Mouse (Mus musculus): Measurements from ENCODE around the gene Ankrd17. TPM values are rescaled to one million over a fixed set of nuclear protein-coding genes. Genes with fewer than 3 reads are reported as not detected.

The Ankrd17 gene
- polyA plus RNA-seq, 1 experiment from 2014 or later = 32.3 TPM

DNA sequence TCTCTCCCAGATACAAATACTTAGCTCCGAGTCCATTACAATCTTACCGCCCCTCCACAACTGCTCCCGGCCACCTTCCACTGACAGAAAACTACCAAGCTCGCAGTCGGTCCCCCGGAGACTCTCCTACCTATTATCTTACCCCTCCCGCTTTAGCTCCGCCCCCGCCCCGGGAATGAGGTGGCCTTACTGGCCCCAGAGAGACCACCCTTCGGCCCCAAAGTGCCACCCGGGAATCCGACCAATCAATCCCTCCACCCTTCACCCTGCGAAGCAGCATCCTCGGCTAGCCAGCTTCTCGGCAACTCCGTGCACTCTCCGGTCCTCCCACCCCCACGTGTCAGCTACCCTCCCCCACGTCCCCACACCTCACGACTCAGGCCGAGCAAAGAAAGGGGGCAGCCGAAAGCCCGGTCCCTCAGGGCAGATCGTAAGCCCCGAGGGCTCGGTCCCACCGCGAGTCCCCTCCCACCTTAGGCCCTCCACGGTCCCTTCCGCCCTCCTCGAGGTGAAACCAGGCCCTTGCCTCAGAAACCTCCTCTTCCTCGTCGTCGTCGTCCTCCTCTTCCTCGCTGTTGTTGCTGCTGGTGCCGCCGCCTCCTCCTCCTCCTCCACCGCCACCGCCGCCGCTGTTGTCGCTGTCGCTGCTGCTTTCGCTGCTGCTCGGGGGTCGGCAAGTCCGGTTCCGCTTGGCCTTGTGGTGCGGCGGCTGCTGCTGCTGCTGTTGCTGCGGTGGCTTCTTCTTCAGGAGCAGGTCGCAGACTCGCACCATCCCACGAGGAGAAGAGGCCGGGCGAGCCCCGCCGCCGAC lies 1.0 kb downstream of the Ankrd17 start:
- Histone ChIP-seq H3K36me3 (no peaks in the 10 kb centered on the region), H3K9me3 (replicated peaks) (no peaks in the 10 kb centered on the region), H3K27me3 (no peaks in the 10 kb centered on the region), H3K27ac (peak overlapping the region; percentile 99), H3K4me3 (peak overlapping the region; percentile 97), H3K9ac (peak overlapping the region; percentile 97), H3K4me1 (peaks cover 20% of the 10 kb centered on the region), H3K4me2 (replicated peaks) (peak overlapping the region; percentile 73)
- ATAC-seq (ENCODE audit: low FRiP score) = peak; percentile 26
- 0% methylated on average over 50 of the region's 61 CpGs for WGBS

DNA sequence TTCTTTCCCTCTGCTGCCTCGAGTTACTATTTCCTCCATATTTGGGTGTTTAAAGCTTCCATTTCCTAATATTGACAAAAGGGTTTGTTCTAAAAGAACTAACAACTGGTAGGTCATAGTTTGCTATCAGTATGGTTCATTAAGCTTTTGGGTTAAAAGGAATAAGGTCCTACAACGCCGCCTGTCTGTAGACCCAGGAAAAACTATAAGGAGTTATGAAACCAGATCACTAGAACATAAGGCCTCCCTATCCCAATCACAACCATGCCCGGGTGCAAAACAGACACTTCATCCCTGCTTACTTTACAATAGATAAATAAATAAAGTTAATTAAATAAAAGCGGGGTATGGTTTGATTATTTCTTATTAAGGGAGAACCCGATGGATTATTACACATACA lies 1.9 kb downstream of the Ankrd17 start:
- 0 out of 2 replicates have a peak, but pooled peaks cover 6% of the 10 kb centered on the region for H3K36me3 ChIP-seq
- H3K27ac ChIP-seq = no peak overlapping the region

DNA sequence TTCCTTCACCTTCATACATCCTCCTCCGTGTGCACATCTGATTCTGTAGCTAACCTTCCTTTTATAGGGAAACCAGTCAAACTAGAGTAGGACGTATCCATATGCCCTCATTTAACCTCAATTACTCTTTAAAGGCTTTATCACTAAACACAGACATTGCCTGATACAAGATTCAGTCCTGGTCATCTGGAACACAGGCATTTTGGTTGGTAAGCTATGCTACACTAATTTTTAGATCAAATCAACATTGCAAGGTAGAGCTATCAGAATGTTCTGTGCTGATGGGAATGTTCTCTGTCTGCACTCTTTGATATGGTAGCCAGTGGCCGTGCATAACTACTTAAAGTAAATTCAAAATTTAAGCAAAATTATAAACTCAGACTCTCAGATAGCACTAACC lies 10.6 kb downstream of the Ankrd17 start:
- peaks cover 3% of the 10 kb centered on the region; the same call in 1 of the 2 replicates for H3K4me1 ChIP-seq
- H3K27ac ChIP-seq = no peak overlapping the region
- no peaks in the 10 kb centered on the region for H3K9me3 ChIP-seq (replicated peaks)
- H3K36me3 ChIP-seq = 0 out of 2 replicates have a peak, but pooled peaks cover 6% of the 10 kb centered on the region
- H3K4me3 ChIP-seq = no peak overlapping the region
- H3K9ac ChIP-seq = no peak overlapping the region
- no peak overlapping the region for H3K4me2 ChIP-seq (replicated peaks)
- WGBS = 95% methylated on average over 3 of the region's 3 CpGs
- no peaks in the 10 kb centered on the region for H3K27me3 ChIP-seq
- ATAC-seq (ENCODE audit: low FRiP score) = no peak

More for the DNA sequence above, 1.9 kb downstream of the Ankrd17 start:
- Histone ChIP-seq H3K27me3 (no peaks in the 10 kb centered on the region), H3K4me2 (replicated peaks) (peak overlapping the region; percentile 73), H3K9me3 (replicated peaks) (no peaks in the 10 kb centered on the region), H3K4me3 (peak overlapping the region; percentile 97), H3K4me1 (peaks cover 20% of the 10 kb centered on the region), H3K9ac (peak overlapping the region; percentile 97)
- ATAC-seq (ENCODE audit: low FRiP score) = no peak
- 6% methylated on average over 6 of the region's 6 CpGs for WGBS

DNA sequence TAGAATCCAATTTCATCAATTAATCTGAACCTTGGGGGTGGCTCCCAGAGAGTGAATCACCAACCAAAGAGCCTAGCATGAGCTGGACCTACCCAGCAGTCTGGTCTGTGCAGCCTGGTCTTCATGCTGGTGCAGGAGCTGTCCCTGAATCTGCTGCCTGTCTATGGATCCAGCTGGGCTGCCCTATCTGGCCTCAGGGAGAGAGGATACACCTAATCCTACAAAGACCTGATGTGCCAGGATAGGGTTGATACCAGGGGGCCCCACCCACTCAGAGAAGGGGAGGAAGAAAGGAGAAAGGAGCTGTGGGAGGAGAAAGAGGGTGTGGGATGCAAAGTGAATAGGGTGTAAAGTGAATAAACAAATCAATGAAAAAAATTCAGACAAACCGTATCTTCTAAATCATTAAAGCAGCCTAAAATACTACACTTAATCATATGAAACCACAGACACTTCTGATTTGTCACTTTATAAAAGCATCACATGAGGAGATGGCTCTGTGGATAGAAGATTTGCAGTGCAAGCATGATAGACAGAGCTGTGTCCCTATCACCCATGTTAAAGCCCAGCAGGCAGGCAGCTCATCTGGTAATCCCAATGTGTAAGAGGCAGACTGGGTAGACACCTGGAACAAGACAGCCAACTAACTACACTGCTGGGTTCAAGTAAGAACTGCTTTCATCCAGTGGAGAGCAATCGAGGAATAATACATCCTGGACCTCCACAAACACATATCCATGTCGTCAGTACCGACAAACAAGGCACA lies 12.6 kb downstream of the Ankrd17 start:
- WGBS = 92% methylated on average over 4 of the region's 4 CpGs
- H3K27ac ChIP-seq = no peak overlapping the region

DNA sequence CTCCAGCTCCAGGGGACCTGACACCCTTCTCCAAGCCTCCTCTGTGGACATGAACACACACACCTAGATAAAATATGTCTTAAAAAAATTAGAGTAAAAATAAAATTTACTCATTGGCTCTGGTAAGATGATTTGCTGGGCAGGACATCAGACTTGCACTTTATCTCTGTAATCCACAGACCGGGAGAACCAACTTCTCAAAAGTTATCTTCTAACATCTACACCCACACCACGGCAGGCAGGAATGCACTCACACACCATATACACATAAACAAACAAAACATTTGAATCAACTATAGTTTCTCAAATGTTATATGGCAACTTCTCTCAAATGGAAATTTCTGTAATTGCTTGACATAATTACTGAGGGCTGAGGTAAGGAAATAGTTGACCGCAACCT lies 19.5 kb downstream of the Ankrd17 start:
- no peak overlapping the region for H3K9ac ChIP-seq
- WGBS = 97% methylated on average over 3 of the region's 3 CpGs
- ATAC-seq (ENCODE audit: low FRiP score) = no peak
- H3K9me3 ChIP-seq (replicated peaks) = no peaks in the 10 kb centered on the region
- no peaks in the 10 kb centered on the region for H3K27me3 ChIP-seq
- H3K4me2 ChIP-seq (replicated peaks) = no peak overlapping the region
- H3K4me3 ChIP-seq = no peak overlapping the region
- no peaks in the 10 kb centered on the region for H3K4me1 ChIP-seq
- no peaks in the 10 kb centered on the region for H3K36me3 ChIP-seq
- H3K27ac ChIP-seq = no peak overlapping the region

More for the DNA sequence above, 12.6 kb downstream of the Ankrd17 start:
- Histone ChIP-seq H3K9ac (no peak overlapping the region), H3K9me3 (replicated peaks) (no peaks in the 10 kb centered on the region), H3K36me3 (no peaks in the 10 kb centered on the region), H3K27me3 (no peaks in the 10 kb centered on the region), H3K4me2 (replicated peaks) (no peak overlapping the region), H3K4me1 (peaks cover 3% of the 10 kb centered on the region; the same call in 1 of the 2 replicates), H3K4me3 (no peak overlapping the region)
- ATAC-seq (ENCODE audit: low FRiP score) = no peak

DNA sequence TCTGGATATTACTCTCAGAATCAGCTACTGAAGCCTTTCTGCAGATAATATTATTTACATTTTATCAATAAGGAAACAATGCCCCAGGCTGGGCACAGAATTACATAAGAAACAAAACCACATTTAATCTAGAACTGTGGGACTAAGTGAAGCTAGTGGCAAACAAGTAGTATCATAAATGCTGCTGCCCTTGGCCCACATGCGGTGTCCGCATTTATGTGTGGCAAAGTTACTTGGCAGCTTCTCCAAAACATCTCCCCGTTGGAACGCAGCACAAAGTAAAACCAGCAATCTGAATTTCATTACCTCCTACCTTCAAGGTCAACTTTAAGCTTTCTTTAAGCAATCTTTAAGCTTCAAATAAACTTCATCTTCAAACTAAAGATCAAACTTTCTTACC lies 25.5 kb downstream of the Ankrd17 start:
- H3K4me1 ChIP-seq = peaks cover 11% of the 10 kb centered on the region
- no peak overlapping the region for H3K27ac ChIP-seq
- 76% methylated on average over 4 of the region's 4 CpGs for WGBS
- no peak for ATAC-seq (ENCODE audit: low FRiP score)
- H3K4me3 ChIP-seq = no peak overlapping the region
- no peak overlapping the region for H3K4me2 ChIP-seq (replicated peaks)
- H3K36me3 ChIP-seq = no peaks in the 10 kb centered on the region
- no peak overlapping the region for H3K9ac ChIP-seq
- H3K27me3 ChIP-seq = no peaks in the 10 kb centered on the region
- no peaks in the 10 kb centered on the region for H3K9me3 ChIP-seq (replicated peaks)

DNA sequence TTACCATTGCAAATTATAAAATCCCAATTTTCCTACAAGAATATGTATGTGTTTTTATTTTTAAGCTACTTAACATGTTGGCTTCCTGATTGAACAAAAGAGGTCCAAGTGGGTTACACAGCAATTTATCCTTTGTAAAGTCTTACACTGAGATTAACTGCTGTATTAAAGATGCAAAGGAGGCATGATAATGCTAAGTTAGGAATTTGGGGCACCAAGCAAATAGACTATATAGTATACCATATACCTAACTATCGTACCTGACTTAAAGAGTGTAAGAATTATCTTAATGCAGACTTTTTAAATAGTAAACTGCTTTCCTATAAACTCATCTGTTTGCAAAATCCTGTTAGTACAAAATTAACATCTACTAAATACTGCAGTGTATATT lies 26.4 kb downstream of the Ankrd17 start:
- no peak overlapping the region for H3K4me3 ChIP-seq
- no peaks in the 10 kb centered on the region for H3K27me3 ChIP-seq
- H3K36me3 ChIP-seq = no peaks in the 10 kb centered on the region
- H3K27ac ChIP-seq = peak overlapping the region; percentile 76; the same call in 1 of the 2 replicates
- H3K9ac ChIP-seq = no peak overlapping the region
- no peaks in the 10 kb centered on the region for H3K9me3 ChIP-seq (replicated peaks)
- H3K4me1 ChIP-seq = peaks cover 11% of the 10 kb centered on the region
- H3K4me2 ChIP-seq (replicated peaks) = peak overlapping the region; percentile 50
- 92% methylated on average over 1 of the region's 1 CpGs for WGBS
- peak; percentile 24; the same call in 1 of the 2 replicates for ATAC-seq (ENCODE audit: low FRiP score)

DNA sequence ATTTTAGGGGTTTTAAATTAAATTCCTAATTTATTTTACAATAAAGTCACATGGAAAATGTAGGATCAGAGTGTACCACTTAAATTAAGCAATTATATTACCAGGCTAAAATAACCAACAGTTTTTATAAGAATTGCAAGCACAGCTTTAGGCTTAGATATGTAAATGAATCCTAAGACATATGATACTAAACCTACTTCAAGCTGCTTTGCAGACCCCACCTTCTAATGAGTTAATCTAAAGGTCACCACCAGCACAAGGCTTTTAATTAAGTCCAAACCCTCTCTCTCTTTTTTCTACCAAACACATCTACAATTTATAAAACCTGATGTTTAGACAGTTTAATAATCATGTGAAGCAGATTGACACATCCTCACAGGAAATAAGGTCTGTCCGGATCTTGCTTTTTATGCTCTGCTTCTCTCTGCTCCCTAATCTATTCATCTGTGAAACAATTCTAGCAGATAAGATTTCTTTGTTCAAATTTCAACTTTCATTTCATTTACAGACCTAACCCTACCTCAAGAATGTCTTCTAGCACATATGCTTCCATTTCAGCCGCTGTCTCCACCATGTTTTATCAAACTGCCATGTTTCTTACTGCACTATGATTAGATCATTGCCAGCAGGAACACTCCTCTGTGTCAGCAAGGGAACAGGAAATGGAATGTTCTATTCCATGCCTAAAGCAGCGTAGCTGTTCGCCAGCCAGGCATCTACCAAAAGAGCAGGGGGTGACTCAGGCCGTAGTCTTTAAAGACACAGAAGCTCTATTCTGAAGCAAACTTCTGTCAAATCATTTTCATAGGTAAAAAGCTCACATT lies 27.0 kb downstream of the Ankrd17 start:
- no peaks in the 10 kb centered on the region for H3K9me3 ChIP-seq (replicated peaks)
- H3K36me3 ChIP-seq = no peaks in the 10 kb centered on the region
- H3K4me1 ChIP-seq = peaks cover 11% of the 10 kb centered on the region
- H3K4me3 ChIP-seq = peak overlapping the region; percentile 34
- H3K9ac ChIP-seq = 0 out of 2 replicates have a peak overlapping the region, but pooled peaks have one; percentile 35
- WGBS = 19% methylated on average over 5 of the region's 5 CpGs
- H3K4me2 ChIP-seq (replicated peaks) = peak overlapping the region; percentile 50
- peak; percentile 91 for ATAC-seq (ENCODE audit: low FRiP score)
- no peaks in the 10 kb centered on the region for H3K27me3 ChIP-seq
- H3K27ac ChIP-seq = peak overlapping the region; percentile 76

DNA sequence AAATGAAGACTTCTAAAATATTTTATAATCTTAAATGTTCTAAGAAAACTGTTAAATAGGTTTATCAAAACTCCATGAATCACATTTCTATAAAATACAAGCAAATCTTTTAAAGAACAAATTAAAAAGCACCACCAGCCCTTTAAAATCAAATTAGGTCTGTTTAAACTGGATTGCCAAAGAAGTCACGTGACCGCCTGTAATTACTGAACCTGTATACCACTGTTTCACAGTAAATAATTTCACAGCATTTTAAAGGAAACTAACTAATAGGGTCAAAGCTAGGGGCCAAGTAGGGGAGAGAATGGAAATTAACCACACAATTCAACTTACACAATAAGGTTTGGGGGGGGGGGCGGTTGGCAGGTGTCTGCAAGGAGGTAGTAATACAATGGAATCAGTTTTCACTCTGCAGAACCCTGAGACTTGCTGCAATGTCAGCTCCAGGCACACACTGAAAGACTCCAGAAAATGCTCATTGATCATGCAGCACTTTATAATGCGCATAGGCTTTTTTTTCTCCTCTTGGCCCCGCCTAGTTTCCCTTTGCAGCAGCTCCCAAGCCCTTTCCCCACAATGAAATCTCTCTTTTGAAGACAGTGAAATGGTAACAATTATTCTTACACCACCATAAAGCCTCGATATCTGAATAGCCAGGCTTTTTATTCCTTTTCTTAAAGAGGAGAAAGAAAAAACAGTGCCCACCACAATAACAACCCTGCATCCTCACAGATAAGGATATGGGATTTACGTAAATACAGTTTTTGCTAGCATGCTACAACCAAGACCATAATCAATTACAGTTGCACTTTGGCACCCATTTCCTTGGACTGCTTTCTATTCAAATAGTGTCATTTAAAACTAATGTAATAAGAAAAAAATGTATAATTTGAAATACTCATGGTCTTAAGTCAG lies 27.9 kb downstream of the Ankrd17 start:
- peak; percentile 72 for ATAC-seq (ENCODE audit: low FRiP score)
- H3K9me3 ChIP-seq (replicated peaks) = no peaks in the 10 kb centered on the region
- 34% methylated on average over 7 of the region's 7 CpGs for WGBS
- H3K4me1 ChIP-seq = peaks cover 11% of the 10 kb centered on the region
- H3K9ac ChIP-seq = no peak overlapping the region
- H3K4me3 ChIP-seq = no peak overlapping the region
- H3K36me3 ChIP-seq = no peaks in the 10 kb centered on the region
- H3K4me2 ChIP-seq (replicated peaks) = peak overlapping the region; percentile 42
- no peak overlapping the region for H3K27ac ChIP-seq
- no peaks in the 10 kb centered on the region for H3K27me3 ChIP-seq

DNA sequence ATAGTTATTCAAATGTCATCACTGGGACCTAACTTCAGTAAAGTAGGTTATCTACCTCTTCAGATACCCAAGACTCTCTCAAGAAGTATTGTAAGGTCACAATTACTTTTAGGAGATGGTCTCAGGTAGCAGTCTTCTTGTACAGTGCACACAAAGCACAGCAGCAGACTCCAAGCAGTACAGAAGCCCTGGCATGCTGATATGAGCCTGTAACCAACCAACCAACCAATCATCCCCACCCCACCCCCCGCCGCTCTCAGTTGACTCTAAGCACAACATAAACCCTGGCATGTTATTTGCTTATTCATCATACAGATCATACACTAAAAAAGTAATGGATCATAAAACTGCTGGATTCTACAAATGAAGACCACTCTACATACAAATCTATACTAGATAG lies 33.9 kb downstream of the Ankrd17 start:
- 89% methylated on average over 2 of the region's 2 CpGs for WGBS
- no peak for ATAC-seq (ENCODE audit: low FRiP score)
- H3K9me3 ChIP-seq (replicated peaks) = no peaks in the 10 kb centered on the region
- H3K4me3 ChIP-seq = no peak overlapping the region
- no peaks in the 10 kb centered on the region for H3K27me3 ChIP-seq
- no peak overlapping the region for H3K4me2 ChIP-seq (replicated peaks)
- no peaks in the 10 kb centered on the region for H3K36me3 ChIP-seq
- H3K9ac ChIP-seq = no peak overlapping the region
- H3K4me1 ChIP-seq = 0 out of 2 replicates have a peak, but pooled peaks cover 4% of the 10 kb centered on the region
- no peak overlapping the region for H3K27ac ChIP-seq

DNA sequence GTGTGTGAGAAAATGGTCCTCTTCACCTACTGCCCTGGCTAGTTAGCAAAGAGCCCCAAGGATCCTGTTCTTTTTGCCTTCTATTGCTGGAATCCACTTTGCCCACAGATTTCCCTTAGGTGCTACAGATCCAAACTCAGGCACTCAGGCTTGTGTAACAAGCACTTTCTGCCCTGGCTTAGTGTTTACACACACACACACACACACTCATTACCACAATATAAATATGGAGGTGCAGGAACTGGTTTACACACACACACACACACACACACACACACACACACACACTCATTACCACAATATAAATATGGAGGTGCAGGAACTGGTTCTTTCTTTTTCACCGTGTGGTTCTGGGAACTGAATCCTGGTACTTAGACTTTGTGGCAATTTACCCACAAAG lies 35.3 kb downstream of the Ankrd17 start:
- no peak for ATAC-seq (ENCODE audit: low FRiP score)
- H3K9me3 ChIP-seq (replicated peaks) = no peaks in the 10 kb centered on the region
- H3K27me3 ChIP-seq = no peaks in the 10 kb centered on the region
- H3K27ac ChIP-seq = no peak overlapping the region
- H3K36me3 ChIP-seq = no peaks in the 10 kb centered on the region
- no peak overlapping the region for H3K9ac ChIP-seq
- H3K4me1 ChIP-seq = 0 out of 2 replicates have a peak, but pooled peaks cover 4% of the 10 kb centered on the region
- no peak overlapping the region for H3K4me2 ChIP-seq (replicated peaks)
- WGBS = 94% methylated on average over 1 of the region's 1 CpGs
- no peak overlapping the region for H3K4me3 ChIP-seq

Measured in hindbrain, embryonic 12.5 days (tissue).